Mouse (Mus musculus) lung, postnatal 36 days (tissue): ENCODE data around the gene Prr14l.
"Not testable (repeated sequence)": the region's sequence is repeated elsewhere in the genome, so short reads cannot be mapped to it uniquely, and the experiment has no call there.

Source experiments
- DNase-seq: peaks from one replicate; pipeline ENCODE4 v3.0.0; 2022; ENCODE audit warnings: mixed read lengths

Gene Prr14l

DNA sequence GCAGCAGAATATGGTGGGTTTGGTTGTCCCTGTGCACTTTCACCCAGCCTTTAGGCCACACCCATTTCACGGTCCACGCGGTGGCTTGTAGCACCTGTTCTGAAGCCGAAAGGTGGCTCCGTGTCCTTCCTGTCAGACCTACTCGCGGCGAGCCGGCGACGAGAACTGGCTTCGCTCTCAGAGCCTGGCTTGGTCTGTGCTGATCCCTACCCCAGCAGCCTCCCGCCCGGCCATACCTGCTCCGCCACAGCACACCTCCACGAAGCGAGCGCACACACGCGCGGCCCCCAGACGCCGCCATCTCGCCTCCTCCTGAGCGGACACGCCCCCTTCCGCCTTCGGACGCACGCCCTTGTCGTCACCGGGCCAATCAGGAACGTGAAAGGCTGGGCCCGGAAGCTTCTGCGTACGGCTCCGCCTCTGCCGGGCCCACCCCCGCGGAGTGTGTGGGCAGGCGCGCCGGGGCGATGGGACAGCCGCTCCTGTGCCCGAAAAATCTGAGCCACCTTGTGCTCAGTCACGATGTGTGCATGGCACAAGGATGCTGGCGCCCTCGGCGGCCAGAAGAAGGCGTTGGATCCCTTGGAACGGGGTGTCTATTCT is 68.6 kb downstream of the Prr14l start, which contains the start of gene Pisd:
TSS of gene Pisd (minus strand) at position 334 of the 603 bp plus-strand sequence.
- peak; percentile 96 for DNase-seq

DNA sequence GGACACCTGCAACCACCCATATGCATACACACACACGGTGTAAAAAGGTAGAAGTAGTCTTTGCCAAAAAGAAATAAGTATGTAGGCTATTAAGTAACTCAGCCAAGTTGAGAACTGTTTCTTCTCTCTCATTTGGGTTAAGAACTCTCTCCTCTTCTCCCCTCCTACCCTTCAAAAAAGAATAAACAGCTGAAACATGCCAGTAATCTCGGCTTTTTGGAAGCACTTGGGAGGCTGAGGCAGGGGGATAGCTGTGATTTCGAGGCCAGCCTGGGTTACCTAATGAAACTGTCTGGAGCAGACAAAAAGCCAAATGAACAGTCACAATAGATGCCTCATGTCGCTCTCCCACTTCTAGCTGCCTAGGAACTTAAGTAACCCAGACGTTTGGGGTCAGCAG is 69.3 kb downstream of the Prr14l start:
- no peak for DNase-seq

DNA sequence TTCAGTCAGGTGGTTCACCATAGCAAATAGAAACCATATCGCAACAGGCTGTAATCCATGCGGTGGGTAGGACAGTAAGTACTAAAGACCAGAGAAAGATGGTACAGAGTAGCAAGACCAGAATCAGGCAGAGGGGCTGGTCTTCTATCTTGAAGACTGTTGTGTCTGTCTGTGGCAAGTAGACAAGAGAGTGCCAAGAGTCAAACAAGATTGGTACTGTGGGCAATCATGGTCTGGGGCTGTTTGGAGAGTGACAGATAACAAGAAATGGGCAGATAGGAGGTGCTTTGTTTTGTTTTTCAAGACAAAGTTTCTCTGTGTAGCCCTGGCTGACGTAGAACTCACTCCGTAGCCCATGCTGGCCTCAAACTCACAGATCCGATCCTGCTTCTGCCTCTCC is 72.5 kb downstream of the Prr14l start:
- no peak for DNase-seq

DNA sequence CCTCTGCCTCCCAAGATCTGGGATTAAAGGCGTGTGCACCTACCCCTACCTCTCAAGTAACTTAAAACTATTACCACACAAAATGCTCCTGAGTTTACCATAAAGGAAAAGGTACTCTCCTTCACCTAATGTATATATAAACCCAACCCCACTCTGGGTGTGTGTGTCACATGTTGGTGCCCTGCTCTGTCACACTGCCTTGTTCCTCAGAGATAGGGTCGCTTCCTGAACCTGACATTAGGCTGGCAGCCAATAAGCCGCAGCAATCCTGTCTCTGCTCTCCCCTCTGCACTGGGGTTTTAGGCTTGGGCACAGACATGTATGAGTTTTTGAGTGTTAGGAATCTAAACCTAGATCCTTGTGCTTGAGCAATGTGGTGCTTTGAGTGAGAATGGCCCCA is 75.9 kb downstream of the Prr14l start:
- DNase-seq: no peak

DNA sequence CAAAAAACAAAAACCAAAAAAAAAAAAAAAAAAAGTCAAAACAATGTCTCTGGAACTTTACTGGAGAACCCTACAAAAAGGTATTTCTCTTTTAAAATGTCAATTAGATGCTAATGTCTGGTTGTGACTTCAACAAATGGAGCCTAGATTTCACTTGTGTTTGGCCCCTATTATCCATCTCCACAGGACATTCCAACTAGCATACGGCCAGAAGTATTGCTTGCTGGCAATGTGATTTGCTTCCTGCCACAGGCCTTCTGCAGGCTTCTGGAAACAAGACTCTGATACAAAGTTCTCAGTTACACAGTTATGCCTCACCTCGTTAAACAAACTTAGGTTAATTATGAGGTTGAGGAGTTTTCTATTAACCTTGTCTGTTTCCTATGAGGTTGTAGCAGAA is 81.7 kb downstream of the Prr14l start:
- no peak for DNase-seq

DNA sequence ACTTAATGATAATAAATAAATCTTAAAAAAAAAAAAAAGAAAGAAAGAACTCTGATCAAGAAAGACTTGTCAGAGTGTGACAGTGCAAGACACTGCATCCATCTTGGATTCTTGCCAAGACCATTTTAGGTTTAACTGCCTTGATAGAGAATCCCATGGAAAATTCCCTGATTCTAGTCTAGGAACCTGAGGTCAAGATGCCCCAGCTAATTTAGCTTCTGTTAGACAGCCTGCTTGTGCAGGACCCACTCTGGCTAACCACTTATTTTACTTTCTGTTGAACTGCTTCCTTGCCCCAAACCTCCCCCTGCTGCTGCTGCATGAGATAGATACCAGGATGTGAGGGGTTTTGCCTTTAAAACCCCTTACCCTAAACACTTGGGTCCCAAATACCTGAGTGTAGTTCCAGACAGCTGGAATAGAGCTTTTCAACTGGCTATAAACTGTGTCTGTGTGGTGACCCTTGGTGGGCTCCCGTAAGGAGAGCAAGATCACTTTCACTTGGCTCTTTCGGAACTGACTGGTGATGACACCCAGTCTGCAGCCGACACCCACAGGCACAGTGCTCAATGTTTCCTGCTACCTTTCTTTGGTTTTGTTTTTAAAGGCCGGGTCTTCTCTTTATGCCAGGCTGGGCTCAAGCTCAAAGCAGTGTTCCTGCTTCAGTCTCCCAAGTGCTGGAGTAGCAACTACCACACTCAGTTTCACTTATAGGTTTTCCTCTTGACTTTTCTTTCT is 86.3 kb downstream of the Prr14l start:
- no peak for DNase-seq

DNA sequence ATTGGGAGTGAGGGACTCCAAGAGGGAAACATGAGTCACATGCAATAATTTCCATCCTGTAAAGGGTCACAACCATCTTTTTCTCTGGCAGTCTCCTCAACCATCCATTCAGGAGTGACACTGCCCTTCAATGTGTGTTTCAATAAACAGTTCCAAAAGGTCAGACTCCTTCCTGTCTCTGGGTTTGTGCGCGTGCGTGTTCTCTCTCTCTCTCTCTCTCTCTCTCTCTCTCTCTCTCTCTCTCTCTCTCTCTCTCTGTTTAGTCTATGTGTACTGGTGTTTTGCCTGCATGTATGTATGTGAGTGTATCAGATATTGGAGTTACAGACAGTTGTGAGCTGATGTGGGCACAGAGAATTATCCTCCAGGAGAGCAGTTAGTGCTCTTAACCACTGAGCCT is 87.1 kb downstream of the Prr14l start:
- no peak for DNase-seq

DNA sequence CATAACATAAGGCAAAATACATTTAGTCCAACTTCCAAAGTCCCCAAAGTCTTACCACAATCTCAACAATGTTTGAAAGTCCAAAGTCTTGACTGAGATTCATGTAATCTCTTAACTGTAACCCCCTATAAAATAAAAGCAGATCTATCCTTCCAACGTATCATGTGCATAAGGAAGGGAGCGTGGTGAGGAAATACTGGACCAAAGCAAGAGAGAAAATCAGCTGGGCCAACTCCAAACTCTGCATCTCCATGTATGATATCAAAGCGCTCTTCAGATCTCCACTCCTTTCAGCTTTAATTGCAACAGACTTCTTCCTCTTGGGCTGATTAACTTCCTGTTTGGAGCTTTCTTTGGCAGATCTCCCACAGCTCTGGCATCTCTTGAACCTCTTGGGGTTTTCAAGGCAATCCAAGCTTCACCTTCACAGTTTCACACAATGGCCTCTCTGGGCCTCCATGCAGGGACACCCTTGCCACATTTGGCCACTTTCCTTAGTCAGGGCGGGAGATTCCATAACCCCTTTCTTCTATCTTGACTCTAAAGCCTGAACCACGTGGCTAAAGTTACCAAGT is 92.4 kb downstream of the Prr14l start:
- DNase-seq: peak; percentile 65

DNA sequence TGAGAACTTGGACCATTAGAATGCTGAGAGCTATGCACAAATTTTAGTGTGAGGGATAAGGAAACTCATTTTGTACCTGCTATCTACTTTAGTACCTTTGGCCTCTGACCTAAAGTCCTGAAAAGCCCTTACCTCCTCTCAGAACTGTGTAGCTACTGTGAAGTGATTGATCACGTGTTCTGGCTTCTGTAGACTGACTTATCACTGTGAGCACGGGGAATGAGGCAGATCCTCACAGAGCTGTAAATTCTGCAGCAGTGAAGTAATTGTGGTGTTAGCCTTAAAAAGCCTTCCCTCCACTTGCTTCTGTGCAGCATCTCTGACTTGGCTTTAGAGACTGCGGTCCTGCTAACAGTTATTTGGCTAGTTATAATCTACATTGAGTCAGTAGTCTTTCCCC is 93.3 kb downstream of the Prr14l start:
- no peak for DNase-seq

DNA sequence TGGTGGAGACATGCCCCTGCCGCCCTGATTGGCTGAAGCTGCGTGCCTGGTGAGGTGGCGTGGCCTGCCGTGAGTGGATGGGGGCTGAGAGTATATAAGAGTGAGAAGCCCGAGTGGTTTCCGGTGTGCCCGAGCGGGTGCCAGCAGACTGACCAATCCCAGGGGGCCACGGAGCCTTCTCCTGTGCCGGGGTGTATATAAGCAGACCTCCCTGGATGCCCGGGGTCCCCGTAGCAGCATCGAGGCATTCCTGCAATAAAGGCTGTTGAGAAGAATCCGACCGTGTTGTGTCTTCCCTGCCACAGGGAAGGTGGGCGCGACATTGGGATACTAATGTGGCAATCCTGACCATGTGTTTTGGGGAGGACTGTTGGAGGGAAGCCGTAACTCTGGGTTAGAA is 93.7 kb downstream of the Prr14l start:
- not testable (repeated sequence) for DNase-seq

DNA sequence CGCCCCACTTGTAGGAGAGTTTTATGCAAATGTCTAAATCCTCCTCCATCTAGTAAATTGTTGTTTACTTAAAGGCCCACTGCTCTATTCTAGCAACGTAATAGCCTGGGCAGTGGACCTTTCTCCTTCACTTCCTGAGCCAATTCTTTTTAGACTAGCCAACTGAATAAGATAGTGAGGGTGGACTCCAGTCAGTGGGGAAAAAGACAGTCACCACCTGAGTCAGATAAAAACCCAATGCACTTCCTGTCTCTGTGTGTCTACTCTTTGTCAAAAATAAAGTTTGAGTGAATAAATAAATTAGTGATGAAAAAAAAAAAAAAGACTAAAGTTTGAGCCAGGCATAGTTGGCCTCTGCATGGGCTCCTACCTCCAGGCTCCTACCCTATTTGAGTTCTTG is 94.4 kb downstream of the Prr14l start:
- no peak for DNase-seq

DNA sequence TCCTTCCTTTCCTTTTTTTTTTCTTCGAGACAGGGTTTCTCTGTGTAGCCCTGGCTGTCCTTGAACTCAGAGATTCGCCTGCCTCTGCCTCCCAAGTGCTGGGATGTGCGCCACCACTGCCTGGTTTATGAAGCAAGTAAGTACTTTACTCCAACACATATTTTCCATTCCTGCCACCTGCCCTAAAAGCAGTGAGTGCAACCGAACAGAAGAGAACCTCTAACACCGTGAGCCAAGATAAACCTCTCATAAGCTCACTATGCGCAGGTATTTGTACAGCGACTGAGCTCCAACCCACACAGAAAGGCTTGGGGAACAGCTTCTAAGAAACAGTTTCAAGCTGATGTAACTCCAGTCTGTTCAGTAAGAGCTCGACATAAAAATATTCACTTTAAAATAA is 97.9 kb downstream of the Prr14l start:
- DNase-seq: no peak

DNA sequence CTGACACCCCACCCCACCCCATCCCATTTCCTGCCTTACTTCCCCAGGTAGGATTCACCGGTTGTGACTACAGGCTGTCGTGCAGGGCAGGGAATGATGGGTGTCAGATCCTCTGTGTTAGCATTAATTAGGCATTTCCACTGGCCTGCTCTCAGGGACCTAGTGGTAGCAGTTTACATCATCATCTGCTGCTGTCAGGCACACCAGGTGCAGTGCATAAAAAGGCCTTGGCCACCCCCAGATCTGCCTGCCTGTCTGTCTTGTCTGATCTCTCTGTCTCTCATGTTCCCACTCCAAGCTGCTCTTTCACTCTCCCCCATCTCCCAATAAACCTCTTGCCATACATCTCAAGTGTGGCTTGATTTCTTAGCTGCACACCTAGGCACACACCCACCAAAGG is 102.3 kb downstream of the Prr14l start:
- DNase-seq: no peak

DNA sequence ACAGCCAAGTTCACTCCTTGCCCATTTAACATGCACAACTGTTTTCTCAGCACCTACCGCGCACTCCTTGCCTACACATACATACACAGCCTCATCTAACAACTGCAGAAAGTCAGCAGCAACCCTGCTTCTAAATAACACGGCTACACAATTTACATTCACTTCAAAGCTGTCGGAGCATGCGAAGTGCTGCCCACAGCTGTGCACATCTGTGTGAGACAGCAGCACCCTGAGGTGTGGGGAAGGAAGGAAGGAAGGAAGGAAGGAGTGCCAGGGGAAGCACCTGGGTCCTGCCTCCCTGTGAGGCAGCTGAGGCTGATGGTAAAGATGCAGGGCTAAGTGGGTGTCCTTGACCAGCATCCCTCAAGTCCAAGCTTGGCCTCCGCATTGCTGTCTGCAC is 105.1 kb downstream of the Prr14l start:
- DNase-seq: no peak

DNA sequence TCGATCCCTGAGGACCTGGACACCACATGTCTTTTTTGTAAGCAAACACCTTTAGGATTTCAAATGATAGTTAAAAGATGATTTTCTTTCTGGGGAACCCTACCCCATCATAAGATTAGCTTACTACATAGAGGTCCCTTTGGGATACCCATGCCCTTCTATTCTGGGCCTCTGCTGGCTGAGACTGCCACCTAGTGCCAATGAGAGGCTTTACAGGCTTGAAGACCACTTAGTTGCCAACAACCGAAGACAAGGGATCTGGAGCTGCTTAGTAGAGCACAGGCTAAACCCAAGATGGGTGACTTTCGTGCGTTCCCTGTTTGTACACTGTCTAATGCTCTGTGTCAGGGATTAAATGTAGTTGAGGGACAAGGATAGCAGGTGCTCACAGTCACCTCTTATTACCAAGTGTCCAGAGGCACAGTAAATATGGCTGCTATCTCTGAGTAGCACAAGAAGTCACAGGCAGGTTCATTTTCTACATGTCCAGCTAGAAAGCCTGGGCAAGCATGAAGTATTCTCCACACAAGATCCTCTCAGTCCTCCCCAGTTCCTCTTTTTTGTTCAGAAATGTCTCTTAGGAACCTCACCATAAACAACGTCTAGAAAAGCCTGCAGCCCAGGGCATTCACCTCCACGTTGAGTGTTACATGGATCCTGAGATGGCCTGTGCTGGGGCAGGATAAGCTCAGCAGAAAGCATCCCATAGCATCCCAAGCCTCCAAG is 106.2 kb downstream of the Prr14l start:
- peak; percentile 76 for DNase-seq

DNA sequence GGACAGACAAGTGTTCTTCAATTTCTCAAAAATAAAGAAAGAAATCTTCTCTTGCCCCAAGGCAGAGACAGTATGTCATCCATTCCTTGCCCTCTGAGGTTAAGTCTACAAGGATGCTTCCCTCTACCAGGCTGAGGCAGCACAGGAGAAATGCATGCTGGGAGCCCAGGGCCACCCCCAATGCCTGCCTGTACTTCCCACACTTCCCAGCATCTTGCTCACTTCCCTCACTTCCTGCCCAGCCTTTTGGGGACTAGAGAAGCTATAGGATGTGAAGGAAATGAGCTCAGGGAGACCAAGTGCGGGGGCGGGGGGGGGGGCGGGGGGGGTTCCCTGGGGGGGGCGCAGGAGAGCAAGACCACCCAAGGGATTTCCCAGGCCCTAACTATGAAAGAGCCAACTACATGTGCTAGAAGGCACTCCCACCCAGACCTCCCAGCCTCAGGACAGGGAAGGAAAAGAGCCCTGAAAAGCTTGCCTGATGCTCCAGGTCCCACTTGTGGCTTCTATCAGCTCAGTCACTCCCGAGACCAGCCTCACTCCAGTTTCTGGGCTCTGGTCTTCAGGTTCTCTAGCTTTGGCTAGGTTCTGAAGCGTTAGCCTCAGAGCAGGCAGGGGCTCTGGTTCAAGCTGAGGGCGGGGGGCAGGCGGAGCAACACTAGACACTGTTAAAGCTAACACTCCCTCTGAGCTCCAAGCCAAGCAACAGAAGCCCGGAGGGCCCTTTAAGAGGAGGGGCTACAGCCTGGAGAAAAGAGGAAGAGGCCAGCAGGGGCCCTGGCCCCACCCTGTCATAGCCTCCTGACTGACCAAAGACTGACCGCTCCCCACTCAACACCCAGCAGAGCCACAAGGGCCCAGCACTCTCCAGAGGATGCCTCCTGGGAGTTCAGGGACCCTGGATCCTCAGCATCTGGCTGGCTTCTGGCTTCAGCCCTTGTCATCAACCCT is 108.1 kb downstream of the Prr14l start:
- peak; percentile 96 for DNase-seq

DNA sequence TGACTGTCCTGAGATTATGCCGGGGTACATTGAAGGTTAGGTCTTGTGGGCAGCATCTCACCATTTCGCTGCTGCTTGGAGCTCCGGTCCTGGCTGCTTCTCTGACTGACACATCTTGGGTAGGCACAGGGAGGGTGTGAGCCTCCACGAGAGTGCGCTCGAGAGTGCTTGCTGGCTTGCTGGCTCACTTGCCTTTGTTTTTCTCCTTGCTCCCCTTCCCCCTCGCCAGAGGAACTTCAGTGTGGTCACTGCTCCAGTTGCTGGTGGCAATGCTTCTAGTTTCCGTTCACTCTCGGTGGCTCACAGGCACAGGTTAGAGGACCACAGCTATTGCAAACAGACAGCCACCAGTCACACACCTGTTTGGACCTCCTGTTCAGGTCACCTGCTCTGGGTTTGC is 111.9 kb downstream of the Prr14l start:
- DNase-seq: peak; percentile 78

DNA sequence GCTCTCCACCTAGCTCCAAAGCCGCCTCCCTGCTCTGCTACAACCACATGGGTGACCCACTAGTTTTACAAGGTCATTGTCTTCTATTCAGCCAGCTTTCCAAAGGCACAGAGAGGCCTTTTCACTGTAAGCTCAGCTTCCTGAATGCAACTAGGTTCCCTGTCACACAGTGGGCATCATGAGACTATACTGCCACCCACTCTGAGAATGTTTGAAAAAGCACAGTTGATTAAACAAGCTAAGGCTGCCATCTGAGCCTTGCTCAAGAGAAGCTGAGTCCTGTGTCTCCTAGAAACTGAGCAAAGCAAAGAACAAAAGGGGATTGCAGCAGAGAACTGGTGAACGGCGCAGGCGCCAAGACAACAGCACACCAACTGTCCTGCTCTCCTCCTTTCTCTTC is 112.7 kb downstream of the Prr14l start:
- DNase-seq: peak; percentile 26

DNA sequence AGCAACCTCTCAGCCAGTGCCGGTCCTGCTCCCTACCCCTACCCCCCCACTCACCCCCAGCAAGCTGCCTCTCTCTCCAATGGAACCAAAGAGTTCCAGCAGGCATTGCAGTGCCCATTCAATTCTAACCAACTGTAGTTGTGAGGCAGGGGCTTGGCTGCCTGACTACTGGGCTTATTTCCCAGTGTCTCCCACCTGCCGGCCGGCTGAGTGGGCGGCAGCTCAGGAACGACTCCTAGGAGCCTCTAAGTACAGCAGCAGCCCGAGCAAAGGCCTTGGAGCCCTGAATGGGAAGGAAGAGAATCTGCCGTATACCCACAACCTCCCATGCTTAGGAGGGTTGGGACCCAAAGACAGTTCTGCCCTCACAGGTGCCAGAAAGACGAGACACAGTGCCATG is 113.2 kb downstream of the Prr14l start:
- not testable (repeated sequence) for DNase-seq

DNA sequence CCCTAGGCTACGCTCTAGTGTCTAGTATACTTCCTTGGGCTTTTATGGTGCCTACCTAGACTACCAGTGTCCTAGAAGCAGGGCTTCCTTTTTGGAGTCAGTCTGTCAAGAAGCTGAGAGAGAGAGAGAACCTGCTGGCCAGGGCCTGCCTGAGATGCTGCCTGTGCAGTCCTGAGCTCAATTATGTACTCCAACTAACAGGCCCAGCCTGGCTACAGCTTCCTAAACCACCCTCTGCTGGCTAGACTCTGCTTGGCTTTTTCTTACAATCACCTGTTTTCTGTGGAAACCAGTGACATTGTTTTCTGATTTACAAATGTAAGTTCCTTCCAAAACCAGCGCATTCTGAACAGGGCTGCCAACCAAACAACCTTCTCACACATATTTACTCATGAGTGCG is 113.9 kb downstream of the Prr14l start:
- DNase-seq: no peak
